ENCODE assay signal across 10 mouse cellular contexts in genomic region chr16:31618671-31619070, GRCm38 (mm10). TPM values are rescaled to one million over a fixed set of nuclear protein-coding genes. Genes with fewer than 3 reads are reported as not detected.
A peak's percentile ranks its signal among the peaks of the same experiment; 100 is the strongest.
DNase-seq lines count a peak whose midpoint lies in the region; ATAC-seq and TF ChIP-seq lines count a peak whose summit lies in the region.
"Had no signal": no experiment of that assay in that cellular context is flagged by ENCODE, and none has a peak within 500 bp of the region (broad histone marks: within the 10 kb centered on the region; RNA-seq: fewer than 3 reads in every experiment).

No protein-coding gene starts in this region.

- peak; percentile 35; the same call in 1 of the 2 replicates for TF ChIP-seq POLR2A in cerebellum, adult 2 months (IDR thresholded peaks at IDR 0.05; ENCODE audit: borderline replicate concordance, insufficient read depth, low read length)

- no peaks in the 10 kb centered on the region for H3K36me3 ChIP-seq in heart, embryonic 13.5 days
- H3K36me3 ChIP-seq in heart, postnatal 0 days (replicated peaks; ENCODE audit: control insufficient read depth, insufficient read depth, low read length) = no peaks in the 10 kb centered on the region

- H3K4me2 ChIP-seq in heart, embryonic 13.5 days = peak overlapping the region; percentile 58
- H3K4me2 ChIP-seq in heart, postnatal 0 days (ENCODE audit: low read depth, low read length) = peak overlapping the region; percentile 49; the same call in 1 of the 2 replicates

- no peak for TF ChIP-seq EP300 in heart, postnatal 0 days (IDR thresholded peaks at IDR 0.05; ENCODE audit: low read depth)

- peak overlapping the region; percentile 20; the same call in 1 of the 2 replicates for H3K9ac ChIP-seq in heart, embryonic 13.5 days
- H3K9ac ChIP-seq in heart, postnatal 0 days (replicated peaks; ENCODE audit: low read depth, low read length) = no peak overlapping the region

- ATAC-seq in heart, embryonic 13.5 days (ENCODE audit: extremely low read depth, insufficient number of reproducible peaks, low FRiP score, low TSS enrichment) = no peak
- no peak for ATAC-seq in heart, postnatal 0 days (ENCODE audit: insufficient read depth, low read depth)

- H3K27me3 ChIP-seq in heart, embryonic 13.5 days (replicated peaks) = no peaks in the 10 kb centered on the region
- H3K27me3 ChIP-seq in cerebellum, adult 2 months (ENCODE audit: control insufficient read depth, insufficient read depth, low read length) = no peaks in the 10 kb centered on the region
- no peaks in the 10 kb centered on the region for H3K27me3 ChIP-seq in heart, postnatal 0 days (ENCODE audit: control insufficient read depth, insufficient read depth, low read length)

- 59% methylated on average over 9 of the region's 9 CpGs for WGBS in heart, embryonic 13.5 days
- 8% methylated on average over 9 of the region's 9 CpGs for WGBS in cerebellum, adult 2 months
- 56% methylated on average over 9 of the region's 9 CpGs for WGBS in heart, postnatal 0 days

- no peak for DNase-seq in heart, adult 9 months (ENCODE audit: low spot score in 2 of 2)
- DNase-seq in 3T3-L1 (ENCODE audit: low read depth, low spot score) = peak; percentile 68
- DNase-seq in cerebellum, adult 2 months = peak; percentile 85 to 95
- no peak for DNase-seq in heart, postnatal 0 days (ENCODE audit: low spot score)
- DNase-seq in thymus, postnatal 36 days = no peak
- no peak for DNase-seq in right cerebral cortex, adult 18-20 months
- no peak for DNase-seq in left cerebral cortex, adult 9 months (ENCODE audit: low spot score in 2 of 2)
- DNase-seq: right cerebral cortex, postnatal 4 days; thymus, postnatal 25 days had no signal

- H3K4me3 ChIP-seq in heart, embryonic 13.5 days = 0 out of 2 replicates have a peak overlapping the region, but pooled peaks have one; percentile 34
- peak overlapping the region; percentile 30 for H3K4me3 ChIP-seq in cerebellum, adult 2 months (replicated peaks; ENCODE audit: insufficient read depth, low read depth, low read length)
- H3K4me3 ChIP-seq in heart, postnatal 0 days (ENCODE audit: low read depth, low read length) = peak overlapping the region; percentile 9; the same call in 1 of the 2 replicates

- no peak for TF ChIP-seq CTCF in cerebellum, adult 2 months (IDR thresholded peaks at IDR 0.05; ENCODE audit: borderline replicate concordance, insufficient read depth, low read depth, low read length)
- no peak for TF ChIP-seq CTCF in heart, postnatal 0 days (IDR thresholded peaks at IDR 0.05; ENCODE audit: low read depth)

- no peaks in the 10 kb centered on the region for H3K9me3 ChIP-seq in heart, embryonic 13.5 days
- no peaks in the 10 kb centered on the region for H3K9me3 ChIP-seq in heart, postnatal 0 days (replicated peaks; ENCODE audit: control insufficient read depth, low read length)

- peaks cover 25% of the 10 kb centered on the region for H3K4me1 ChIP-seq in heart, embryonic 13.5 days
- peaks cover 8% of the 10 kb centered on the region; the same call in 1 of the 2 replicates for H3K4me1 ChIP-seq in cerebellum, adult 2 months (ENCODE audit: control insufficient read depth, insufficient read depth, low read length)
- peaks cover 28% of the 10 kb centered on the region for H3K4me1 ChIP-seq in heart, postnatal 0 days (ENCODE audit: control insufficient read depth, insufficient read depth)

- H3K27ac ChIP-seq in heart, embryonic 13.5 days (replicated peaks) = 0 out of 2 replicates have a peak overlapping the region, but pooled peaks have one; percentile 67
- peak overlapping the region; percentile 69 for H3K27ac ChIP-seq in cerebellum, adult 2 months (ENCODE audit: insufficient read depth, low read length)
- peak overlapping the region; percentile 52 for H3K27ac ChIP-seq in heart, postnatal 0 days (ENCODE audit: low read depth)

RNA-seq across cellular contexts. Expression of gene Dlg1, which starts 44.6 kb away (rescaled TPM):
- 12.4 and 13.2 TPM in 2 replicates for polyA plus RNA-seq in heart, embryonic 13.5 days (2015; fragmentation: Nextera tagmentation; extraction: Ambion mirVana)
- polyA plus RNA-seq in cerebellum, adult 2 months (2012; rRNA removed) = 82.2 and 85.9 TPM in 2 replicates
- 17.9 and 30.6 TPM in 2 replicates for total RNA-seq in heart, postnatal 0 days (2014; rRNA removed; ENCODE audit: low replicate concordance)
- 7.5 and 8.2 TPM in 2 replicates for polyA plus RNA-seq in heart, postnatal 0 days (2015; fragmentation: Nextera tagmentation; extraction: Ambion mirVana)

Comparison
In these comparisons a context has a peak if more than half of its experiments do, and no peak if none do; other contexts are left out.
1. DNase-seq: peak in 3T3-L1 (single experiment) and cerebellum, adult 2 months (2 of 2); none in heart, adult 9 months (0 of 2), heart, postnatal 0 days (single experiment), thymus, postnatal 36 days (0 of 2), right cerebral cortex, adult 18-20 months (single experiment) and left cerebral cortex, adult 9 months (0 of 2).
2. Peak in every context shown above with its lines, with median percentiles within 50 percentile points of each other: H3K27ac ChIP-seq and H3K4me3 ChIP-seq.